Mouse (Mus musculus) MEL (cell line): ENCODE measurements at regions not wholly inside any gene's neighbourhood (a gene's known extent, or its start where the extent isn't known, plus 50 kb on each side); places are given as distances from the start of the nearest gene placed in this dataset.

Experiments
- DNase-seq: peaks from one replicate; pipeline ENCODE4 v3.0.0; 2011; ENCODE audit warnings: low read depth, low spot score
- H3K27ac ChIP-seq: 2 replicates; pipeline ENCODE4 v1.5.1; 2012; ENCODE audit warnings: low read depth, mild to moderate bottlenecking, control low read depth, low read length, moderate library complexity; ENCODE audit not compliant: control insufficient read depth
- H3K27me3 ChIP-seq, 2 experiments: fragments of 150-350 bp in 1 of 2; sonication (generic) in 1 of 2; 2 replicates each; pipeline ENCODE4 v1.6.1; 2012; ENCODE audit warnings: low read length in 2 of 2, mild to moderate bottlenecking in 2 of 2, improper control_type of control experiment in 1 of 2, moderate library complexity in 1 of 2; ENCODE audit not compliant: insufficient read depth in 2 of 2, control insufficient read depth in 1 of 2
- H3K36me3 ChIP-seq, 2 experiments: 2 replicates each; pipeline ENCODE4 v1.6.1; 2012 to 2014; ENCODE audit warnings: low read length in 2 of 2, improper control_type of control experiment in 1 of 2, inconsistent platforms in 1 of 2, mild to moderate bottlenecking in 1 of 2; ENCODE audit not compliant: insufficient read depth in 2 of 2, control insufficient read depth in 1 of 2
- H3K4me1 ChIP-seq, 2 experiments: fragments of 150-350 bp in 1 of 2; sonication (generic) in 1 of 2; 2 replicates each; pipeline ENCODE4 v1.6.1; 2012; ENCODE audit warnings: low read length in 2 of 2, improper control_type of control experiment in 1 of 2, mild to moderate bottlenecking in 1 of 2; ENCODE audit not compliant: insufficient read depth in 2 of 2, control insufficient read depth in 1 of 2
- H3K4me3 ChIP-seq, 2 experiments: fragments of 150-350 bp in 1 of 2; sonication (generic) in 1 of 2; 2 replicates each; pipeline ENCODE4 v1.5.1; 2012; ENCODE audit warnings: low read depth in 2 of 2, low read length in 2 of 2, mild to moderate bottlenecking in 2 of 2, moderate library complexity in 2 of 2, control low read depth in 1 of 2, improper control_type of control experiment in 1 of 2; ENCODE audit not compliant: control insufficient read depth in 1 of 2, insufficient read depth in 1 of 2
- H3K79me2 ChIP-seq: 2 replicates; pipeline ENCODE4 v1.6.1; 2012; ENCODE audit warnings: mild to moderate bottlenecking, low read length, moderate library complexity; ENCODE audit not compliant: control insufficient read depth, poor library complexity, insufficient read depth
- H3K9ac ChIP-seq: 2 replicates; pipeline ENCODE4 v1.6.1; 2012; ENCODE audit warnings: low read depth, mild to moderate bottlenecking, control low read depth, low read length, moderate library complexity; ENCODE audit not compliant: control insufficient read depth, poor library complexity, severe bottlenecking
- H3K9me3 ChIP-seq: fragments of 150-350 bp; sonication (generic); replicated peaks from 2 replicates; pipeline ENCODE4 v1.6.1; 2012; ENCODE audit warnings: mild to moderate bottlenecking, low read length, improper control_type of control experiment, moderate library complexity; ENCODE audit not compliant: insufficient read depth
- BHLHE40 ChIP-seq: IDR thresholded peaks from 2 replicates; pipeline ENCODE4 v1.6.1; 2012; ENCODE audit warnings: low read depth, mild to moderate bottlenecking, inconsistent platforms, low read length, improper control_type of control experiment, borderline replicate concordance
- CHD2 ChIP-seq: IDR thresholded peaks from 2 replicates; pipeline ENCODE4 v1.6.1; 2011; ENCODE audit warnings: low read length, improper control_type of control experiment
- CTCF ChIP-seq, 3 experiments: IDR thresholded peaks in 2 of 3; conservative IDR thresholded peaks in 1 of 3; 2 replicates each; pipeline ENCODE4 v1.5.1; 2011 to 2012; ENCODE audit warnings: low read length in 3 of 3, low read depth in 2 of 3, mild to moderate bottlenecking in 2 of 3, improper control_type of control experiment in 1 of 3, inconsistent platforms in 1 of 3, mixed read lengths in 1 of 3, moderate library complexity in 1 of 3; ENCODE audit not compliant: control insufficient read depth in 1 of 3, insufficient read depth in 1 of 3, poor library complexity in 1 of 3, severe bottlenecking in 1 of 3
- EP300 ChIP-seq, 2 experiments: IDR thresholded peaks; 2 replicates each; pipeline ENCODE4 v1.6.1; 2011; ENCODE audit warnings: improper control_type of control experiment in 2 of 2, low read length in 2 of 2, low read depth in 1 of 2, mild to moderate bottlenecking in 1 of 2
- ETS1 ChIP-seq: IDR thresholded peaks from 2 replicates; pipeline ENCODE4 v1.6.1; 2012; ENCODE audit warnings: low read depth, mild to moderate bottlenecking, inconsistent platforms, low read length, improper control_type of control experiment, moderate library complexity
- GABPA ChIP-seq: IDR thresholded peaks from 2 replicates; pipeline ENCODE4 v1.6.1; 2012; ENCODE audit warnings: low read depth, mild to moderate bottlenecking, inconsistent platforms, low read length, improper control_type of control experiment, moderate library complexity
- JUND ChIP-seq: IDR thresholded peaks from 2 replicates; pipeline ENCODE4 v1.6.1; 2011; ENCODE audit warnings: low read depth, mild to moderate bottlenecking, improper control_type of control experiment, low read length
- MAX ChIP-seq: IDR thresholded peaks from 2 replicates; pipeline ENCODE4 v1.6.1; 2011; ENCODE audit warnings: low read length, improper control_type of control experiment
- MAZ ChIP-seq: IDR thresholded peaks from 2 replicates; pipeline ENCODE4 v1.6.1; 2012; ENCODE audit warnings: low read depth, mild to moderate bottlenecking, inconsistent platforms, low read length, improper control_type of control experiment
- MEF2A ChIP-seq: IDR thresholded peaks from 2 replicates; pipeline ENCODE4 v1.6.1; 2014; ENCODE audit warnings: low read depth, mild to moderate bottlenecking, inconsistent platforms, low read length, improper control_type of control experiment; ENCODE audit not compliant: poor library complexity, insufficient replicate concordance, severe bottlenecking; ENCODE audit errors: extremely low read depth
- MYB ChIP-seq: IDR thresholded peaks from 2 replicates; pipeline ENCODE4 v1.6.1; 2011; ENCODE audit warnings: mild to moderate bottlenecking, low read depth, low read length, improper control_type of control experiment
- MYC ChIP-seq: IDR thresholded peaks from 2 replicates; pipeline ENCODE4 v1.6.1; 2011; ENCODE audit warnings: low read depth, mild to moderate bottlenecking, low read length, improper control_type of control experiment, moderate library complexity
- NELFE ChIP-seq: IDR thresholded peaks from 2 replicates; pipeline ENCODE4 v1.6.1; 2011; ENCODE audit warnings: low read depth, low read length, improper control_type of control experiment
- POLR2A ChIP-seq, 2 experiments: IDR thresholded peaks; 2 replicates each; pipeline ENCODE4 v1.6.1; 2011 to 2012; ENCODE audit warnings: low read length in 2 of 2, mild to moderate bottlenecking in 2 of 2, control low read depth in 1 of 2, improper control_type of control experiment in 1 of 2, low read depth in 1 of 2, moderate library complexity in 1 of 2; ENCODE audit not compliant: control insufficient read depth in 1 of 2, insufficient read depth in 1 of 2, poor library complexity in 1 of 2
- TAL1 ChIP-seq: IDR thresholded peaks from 2 replicates; pipeline ENCODE4 v1.6.1; 2012; ENCODE audit warnings: mild to moderate bottlenecking, inconsistent platforms, low read length, moderate library complexity, mixed read lengths
- TBP ChIP-seq: IDR thresholded peaks from 2 replicates; pipeline ENCODE4 v1.8.0; 2011; ENCODE audit warnings: low read depth, low read length, improper control_type of control experiment
- UBTF ChIP-seq: IDR thresholded peaks from 2 replicates; pipeline ENCODE4 v1.6.1; 2012; ENCODE audit warnings: low read depth, mild to moderate bottlenecking, inconsistent platforms, low read length, improper control_type of control experiment, moderate library complexity, borderline replicate concordance; ENCODE audit not compliant: insufficient read depth
- USF2 ChIP-seq, 2 experiments: IDR thresholded peaks; 2 replicates each; pipeline ENCODE4 v1.6.1; 2011 to 2012; ENCODE audit warnings: improper control_type of control experiment in 2 of 2, low read length in 2 of 2, borderline replicate concordance in 1 of 2, inconsistent platforms in 1 of 2, low read depth in 1 of 2, mild to moderate bottlenecking in 1 of 2; ENCODE audit not compliant: insufficient read depth in 1 of 2
- ZC3H11A ChIP-seq: IDR thresholded peaks from 2 replicates; pipeline ENCODE4 v1.6.1; 2012; ENCODE audit warnings: low read depth, mild to moderate bottlenecking, inconsistent platforms, low read length, improper control_type of control experiment
- ZMIZ1 ChIP-seq: IDR thresholded peaks from 2 replicates; pipeline ENCODE4 v1.6.1; 2012; ENCODE audit warnings: low read depth, mild to moderate bottlenecking, inconsistent platforms, low read length, improper control_type of control experiment, moderate library complexity

- no peak for DNase-seq
- Histone ChIP-seq H3K4me1 (no peaks in the 10 kb centered on the region), H3K27ac (no peak overlapping the region), H3K27me3 (peaks cover 0 to 3% of the 10 kb centered on the region in 2 experiments; a peak in 2 of 4 replicates), H3K36me3 (no peaks in the 10 kb centered on the region), H3K9ac (no peak overlapping the region), H3K9me3 (no peaks in the 10 kb centered on the region), H3K79me2 (no peaks in the 10 kb centered on the region), H3K4me3 (no peak overlapping the region)
- TF ChIP-seq GABPA (no peak), UBTF (no peak), BHLHE40 (no peak), POLR2A (IDR thresholded peaks at IDR 0.05; ENCODE audit: control insufficient read depth in 1 of 2, insufficient read depth in 1 of 2, low read depth in 1 of 2, low read length in 2 of 2, poor library complexity in 1 of 2) (no peak), CTCF (IDR thresholded peaks at IDR 0.05 in 2 of 3, conservative IDR thresholded peaks at IDR 0.05 in 1 of 3; ENCODE audit: control insufficient read depth in 1 of 3, insufficient read depth in 1 of 3, low read depth in 2 of 3, low read length in 3 of 3, poor library complexity in 1 of 3, severe bottlenecking in 1 of 3) (no peak), USF2 (IDR thresholded peaks at IDR 0.05; ENCODE audit: borderline replicate concordance in 1 of 2, insufficient read depth in 1 of 2, low read depth in 1 of 2, low read length in 2 of 2) (no peak), EP300 (IDR thresholded peaks at IDR 0.05; ENCODE audit: low read depth in 1 of 2, low read length in 2 of 2) (no peak), TBP (no peak), ZC3H11A (no peak), CHD2 (no peak), MAX (no peak)
These were observed 133.9 kb downstream of the Setd4 start for GRCm38 (mm10) chr16:93469957-93470356.

- Histone ChIP-seq H3K27me3 (no peaks in the 10 kb centered on the region), H3K36me3 (no peaks in the 10 kb centered on the region), H3K27ac (no peak overlapping the region), H3K4me1 (no peaks in the 10 kb centered on the region), H3K9me3 (no peaks in the 10 kb centered on the region), H3K79me2 (no peaks in the 10 kb centered on the region), H3K9ac (no peak overlapping the region), H3K4me3 (no peak overlapping the region)
- no peak for DNase-seq
- TF ChIP-seq MYB (no peak), ZMIZ1 (no peak), TBP (no peak), GABPA (no peak), JUND (no peak), MAX (no peak), USF2 (IDR thresholded peaks at IDR 0.05; ENCODE audit: borderline replicate concordance in 1 of 2, insufficient read depth in 1 of 2, low read depth in 1 of 2, low read length in 2 of 2) (no peak)
- TF ChIP-seq, all 39 proteins: peak for 0
These were observed 138.1 kb downstream of the Setd4 start for GRCm38 (mm10) chr16:93465741-93466140.

GRCm38 (mm10) chr16:93464898-93465297 lies 139.0 kb downstream of the Setd4 start:
- H3K36me3 ChIP-seq, result no peaks in the 10 kb centered on the region
- no peak overlapping the region for H3K4me3 ChIP-seq
- H3K9ac ChIP-seq, result no peak overlapping the region
- H3K27me3 ChIP-seq, result no peaks in the 10 kb centered on the region
- H3K9me3 ChIP-seq, result no peaks in the 10 kb centered on the region
- no peaks in the 10 kb centered on the region for H3K4me1 ChIP-seq
- no peak for TF ChIP-seq MYC
- no peak for TF ChIP-seq CTCF (IDR thresholded peaks at IDR 0.05 in 2 of 3, conservative IDR thresholded peaks at IDR 0.05 in 1 of 3; ENCODE audit: control insufficient read depth in 1 of 3, insufficient read depth in 1 of 3, low read depth in 2 of 3, low read length in 3 of 3, poor library complexity in 1 of 3, severe bottlenecking in 1 of 3)
- no peak for TF ChIP-seq MEF2A
- TF ChIP-seq NELFE, result no peak
- TF ChIP-seq TAL1, result no peak
- no peak for TF ChIP-seq MAX
- TF ChIP-seq BHLHE40, result no peak
- no peak for TF ChIP-seq MAZ
- TF ChIP-seq UBTF, result no peak
- TF ChIP-seq EP300 (IDR thresholded peaks at IDR 0.05; ENCODE audit: low read depth in 1 of 2, low read length in 2 of 2), result no peak
- TF ChIP-seq ETS1, result no peak
- TF ChIP-seq, all 39 proteins: peak for 0
- H3K27ac ChIP-seq, result no peak overlapping the region
- no peak for DNase-seq
- H3K79me2 ChIP-seq, result no peaks in the 10 kb centered on the region
